Mouse (Mus musculus): ENCODE measurements at regions not wholly inside any gene's neighbourhood (a gene's known extent, or its start where the extent isn't known, plus 50 kb on each side); places are given as distances from the start of the nearest gene placed in this dataset.
A peak's percentile ranks its signal among the peaks of the same experiment; 100 is the strongest.

- Histone ChIP-seq H3K4me1 (ENCODE audit: control insufficient read depth, insufficient read depth, low read length) (no peaks in the 10 kb centered on the region; the same call in 1 of the 2 replicates), H3K4me3 (replicated peaks; ENCODE audit: control insufficient read depth, low read depth, low read length) (no peak overlapping the region), H3K27ac (ENCODE audit: control insufficient read depth, insufficient read depth, low read depth, low read length, poor library complexity) (no peak overlapping the region)
- WGBS, result 78% methylated on average over 6 of the region's 6 CpGs
- TF ChIP-seq POLR2A (IDR thresholded peaks at IDR 0.05; ENCODE audit: borderline replicate concordance, control insufficient read depth, low read depth, low read length) (no peak), CTCF (IDR thresholded peaks at IDR 0.05; ENCODE audit: control insufficient read depth, insufficient read depth, low read length) (no peak)
Measured at GRCm38 (mm10) chr6:31704191-31704590, 140.4 kb upstream of the Podxl start.

DNA sequence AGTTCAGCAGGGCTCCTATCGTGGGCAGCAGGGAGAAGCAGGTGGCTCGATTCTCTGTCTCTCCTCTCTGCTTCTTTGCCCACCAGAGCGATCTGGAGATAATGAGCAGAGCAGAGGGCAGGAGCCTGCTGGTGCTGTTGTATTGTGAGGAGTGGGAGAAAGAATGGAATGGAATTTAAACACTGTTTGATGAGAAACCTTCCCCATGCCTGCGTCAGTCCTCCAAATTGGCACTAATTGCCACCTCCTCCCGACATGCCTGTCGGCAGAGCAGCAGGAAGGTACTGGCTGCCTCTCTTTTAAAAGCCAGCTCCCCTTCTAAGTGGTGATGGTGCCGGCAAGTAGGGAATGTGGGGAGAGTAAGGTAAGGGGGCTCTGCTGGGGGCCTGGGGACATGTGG is 139.2 kb upstream of the Podxl start:
- Histone ChIP-seq H3K4me1 (ENCODE audit: control insufficient read depth, insufficient read depth, low read length) (no peaks in the 10 kb centered on the region; the same call in 1 of the 2 replicates), H3K4me3 (replicated peaks; ENCODE audit: control insufficient read depth, low read depth, low read length) (no peak overlapping the region), H3K27ac (ENCODE audit: control insufficient read depth, insufficient read depth, low read depth, low read length, poor library complexity) (no peak overlapping the region)
- TF ChIP-seq CTCF (IDR thresholded peaks at IDR 0.05; ENCODE audit: control insufficient read depth, insufficient read depth, low read length) (no peak), POLR2A (IDR thresholded peaks at IDR 0.05; ENCODE audit: borderline replicate concordance, control insufficient read depth, low read depth, low read length) (no peak)
- 44% methylated on average over 7 of the region's 7 CpGs for WGBS

DNA sequence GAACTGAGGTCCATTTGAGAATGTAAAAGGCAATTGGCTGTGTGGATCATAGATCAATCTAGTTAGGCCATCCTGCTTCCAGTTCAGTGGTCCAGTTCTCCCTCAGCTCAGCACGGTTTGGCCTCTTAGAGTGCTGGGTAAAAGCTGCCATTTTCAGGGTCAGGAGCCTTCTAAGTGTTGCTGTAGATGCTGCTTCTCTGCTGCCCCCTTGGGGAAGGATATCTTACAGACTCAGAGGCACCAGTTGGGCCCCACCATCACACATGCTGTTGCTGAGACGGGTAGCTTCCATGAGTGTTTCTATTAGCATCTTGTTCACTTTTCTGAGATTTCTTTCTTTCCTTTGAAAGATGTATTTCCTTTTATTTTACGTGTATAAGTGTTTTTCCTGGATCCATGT is 132.1 kb upstream of the Podxl start:
- Histone ChIP-seq H3K27ac (ENCODE audit: control insufficient read depth, insufficient read depth, low read depth, low read length, poor library complexity) (no peak overlapping the region), H3K4me3 (replicated peaks; ENCODE audit: control insufficient read depth, low read depth, low read length) (no peak overlapping the region), H3K4me1 (ENCODE audit: control insufficient read depth, insufficient read depth, low read length) (no peaks in the 10 kb centered on the region; the same call in 1 of the 2 replicates)
- WGBS, result 48% methylated on average over 3 of the region's 3 CpGs
- TF ChIP-seq POLR2A (IDR thresholded peaks at IDR 0.05; ENCODE audit: borderline replicate concordance, control insufficient read depth, low read depth, low read length) (no peak), CTCF (IDR thresholded peaks at IDR 0.05; ENCODE audit: control insufficient read depth, insufficient read depth, low read length) (no peak)

DNA sequence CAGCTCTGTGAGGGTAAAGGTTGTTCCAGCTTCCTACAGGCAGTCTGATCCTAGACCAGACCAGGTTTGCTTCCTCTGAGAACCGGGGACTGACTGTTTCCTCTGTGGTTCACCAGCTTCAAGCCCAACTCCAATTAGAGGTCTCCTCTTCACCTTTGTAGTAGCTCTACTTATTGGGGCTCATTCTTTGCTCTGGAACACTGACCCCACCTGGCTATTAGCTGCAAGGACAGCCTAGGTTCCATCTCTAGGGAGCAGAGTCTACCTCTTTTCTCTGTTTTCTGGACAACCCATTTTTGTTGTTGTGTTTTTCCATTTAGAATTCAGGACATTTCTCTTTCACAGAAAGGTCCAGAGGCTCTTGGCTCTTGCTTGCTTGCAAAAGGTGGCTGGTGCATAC is 129.3 kb upstream of the Podxl start:
- Histone ChIP-seq H3K4me1 (ENCODE audit: control insufficient read depth, insufficient read depth, low read length) (no peaks in the 10 kb centered on the region), H3K4me3 (replicated peaks; ENCODE audit: control insufficient read depth, low read depth, low read length) (no peak overlapping the region), H3K27ac (ENCODE audit: control insufficient read depth, insufficient read depth, low read depth, low read length, poor library complexity) (no peak overlapping the region)
- 0 out of 2 replicates have a peak, but pooled peaks have one; percentile 4 for TF ChIP-seq CTCF (IDR thresholded peaks at IDR 0.05; ENCODE audit: control insufficient read depth, insufficient read depth, low read length)
- TF ChIP-seq POLR2A (IDR thresholded peaks at IDR 0.05; ENCODE audit: borderline replicate concordance, control insufficient read depth, low read depth, low read length), result no peak
- WGBS, result 3% methylated on average over 1 of the region's 1 CpGs

DNA sequence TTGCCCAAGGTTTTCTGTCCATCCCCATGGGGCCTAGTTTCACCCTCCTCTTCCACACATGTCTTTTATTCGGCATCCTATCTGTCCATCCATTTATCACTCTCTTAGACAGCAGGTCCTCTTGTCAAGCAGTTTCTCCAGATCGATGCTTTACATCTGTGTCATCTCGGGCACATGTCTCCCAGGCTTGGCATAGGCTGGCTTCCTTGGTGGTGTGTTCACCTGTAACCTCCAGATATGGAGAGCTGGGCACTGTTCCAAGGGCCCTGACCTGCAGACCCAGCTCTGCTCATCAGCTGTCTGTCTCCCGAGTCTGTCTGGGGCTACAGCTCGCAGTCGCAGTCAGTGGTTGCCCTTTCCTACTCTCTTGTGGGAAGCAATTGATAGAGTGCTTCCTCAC is 128.2 kb upstream of the Podxl start:
- no peaks in the 10 kb centered on the region for H3K4me1 ChIP-seq (ENCODE audit: control insufficient read depth, insufficient read depth, low read length)
- TF ChIP-seq POLR2A (IDR thresholded peaks at IDR 0.05; ENCODE audit: borderline replicate concordance, control insufficient read depth, low read depth, low read length) (no peak), CTCF (IDR thresholded peaks at IDR 0.05; ENCODE audit: control insufficient read depth, insufficient read depth, low read length) (no peak)
- H3K4me3 ChIP-seq (replicated peaks; ENCODE audit: control insufficient read depth, low read depth, low read length), result no peak overlapping the region
- WGBS, result 66% methylated on average over 6 of the region's 6 CpGs
- no peak overlapping the region for H3K27ac ChIP-seq (ENCODE audit: control insufficient read depth, insufficient read depth, low read depth, low read length, poor library complexity)

GRCm38 (mm10) chr6:31680101-31680500 is 116.3 kb upstream of the Podxl start:
- Histone ChIP-seq H3K4me1 (ENCODE audit: control insufficient read depth, insufficient read depth, low read length) (no peaks in the 10 kb centered on the region; the same call in 1 of the 2 replicates), H3K4me3 (replicated peaks; ENCODE audit: control insufficient read depth, low read depth, low read length) (no peak overlapping the region), H3K27ac (ENCODE audit: control insufficient read depth, insufficient read depth, low read depth, low read length, poor library complexity) (no peak overlapping the region)
- 73% methylated on average over 2 of the region's 2 CpGs for WGBS
- no peak for TF ChIP-seq POLR2A (IDR thresholded peaks at IDR 0.05; ENCODE audit: borderline replicate concordance, control insufficient read depth, low read depth, low read length)
- no peak for TF ChIP-seq CTCF (IDR thresholded peaks at IDR 0.05; ENCODE audit: control insufficient read depth, insufficient read depth, low read length)

DNA sequence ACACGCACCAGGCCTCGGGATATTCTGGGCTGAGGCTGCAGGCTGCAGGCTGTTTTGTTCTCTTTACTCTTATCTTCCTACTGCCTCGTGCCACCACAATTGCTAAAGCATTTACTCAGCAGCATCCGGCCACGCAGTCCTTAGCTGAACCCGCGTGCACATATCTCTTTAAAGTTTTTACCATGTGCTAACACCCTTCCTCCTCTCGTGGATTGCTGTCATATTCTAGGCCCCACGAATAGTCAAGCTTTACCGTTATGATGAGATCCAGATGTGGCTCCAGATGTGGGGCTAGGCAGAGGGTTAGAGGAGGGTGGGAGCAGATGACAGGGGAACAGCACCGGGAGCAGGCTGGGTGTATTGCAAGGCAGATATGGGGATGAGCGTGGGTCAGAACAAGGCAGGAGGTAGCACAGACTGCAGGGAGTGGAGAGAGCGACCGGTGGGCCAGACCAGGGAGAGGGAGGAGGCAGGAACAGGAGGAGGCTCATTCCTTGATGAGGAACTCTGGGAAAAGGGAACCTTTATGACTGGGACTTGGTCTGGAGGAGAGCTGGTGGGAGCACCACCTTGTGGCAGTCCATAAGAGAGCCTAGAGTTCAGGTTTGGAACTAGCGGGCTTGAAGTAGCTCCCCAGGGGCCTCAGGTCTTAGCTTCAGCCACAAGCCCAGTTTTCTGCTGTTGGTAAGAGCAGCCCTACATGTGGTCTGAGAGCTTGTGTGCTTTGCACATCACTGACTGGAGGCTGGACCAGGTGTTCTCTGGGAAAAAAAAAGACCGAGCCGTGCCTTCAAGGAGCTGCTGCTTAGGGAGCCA is 102.1 kb upstream of the Podxl start:
- no peak for TF ChIP-seq POLR2A (IDR thresholded peaks at IDR 0.05; ENCODE audit: borderline replicate concordance, control insufficient read depth, low read depth, low read length)
- TF ChIP-seq CTCF (IDR thresholded peaks at IDR 0.05; ENCODE audit: control insufficient read depth, insufficient read depth, low read length), result no peak
- WGBS, result 65% methylated on average over 17 of the region's 17 CpGs
- H3K4me1 ChIP-seq (ENCODE audit: control insufficient read depth, insufficient read depth, low read length), result no peaks in the 10 kb centered on the region
- H3K4me3 ChIP-seq (replicated peaks; ENCODE audit: control insufficient read depth, low read depth, low read length), result no peak overlapping the region
- H3K27ac ChIP-seq (ENCODE audit: control insufficient read depth, insufficient read depth, low read depth, low read length, poor library complexity), result no peak overlapping the region

DNA sequence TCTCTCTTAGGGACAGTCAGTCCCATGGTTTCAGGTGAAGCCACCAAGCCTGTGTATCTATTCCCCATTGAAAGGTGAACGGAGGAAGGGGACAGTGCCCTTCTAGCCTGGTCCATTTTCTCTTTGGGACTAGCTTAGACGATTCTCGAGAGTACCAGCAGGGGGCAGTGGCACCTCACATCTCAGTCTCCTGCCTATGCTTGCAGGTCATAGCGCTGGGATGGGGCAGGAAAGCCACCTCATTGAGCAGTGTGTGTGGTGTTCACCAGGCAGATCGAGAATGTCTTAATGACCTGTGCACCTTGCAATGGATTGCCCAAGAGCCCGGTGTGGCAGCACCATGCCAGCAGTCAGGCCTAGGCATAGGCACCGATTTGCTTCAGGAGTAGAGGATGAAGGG is 100.7 kb upstream of the Podxl start:
- Histone ChIP-seq H3K27ac (ENCODE audit: control insufficient read depth, insufficient read depth, low read depth, low read length, poor library complexity) (no peak overlapping the region), H3K4me3 (replicated peaks; ENCODE audit: control insufficient read depth, low read depth, low read length) (no peak overlapping the region), H3K4me1 (ENCODE audit: control insufficient read depth, insufficient read depth, low read length) (no peaks in the 10 kb centered on the region)
- TF ChIP-seq POLR2A (IDR thresholded peaks at IDR 0.05; ENCODE audit: borderline replicate concordance, control insufficient read depth, low read depth, low read length) (no peak), CTCF (IDR thresholded peaks at IDR 0.05; ENCODE audit: control insufficient read depth, insufficient read depth, low read length) (peak; percentile 82)
- WGBS, result 23% methylated on average over 7 of the region's 7 CpGs

Measured in bone marrow, adult 2 months (tissue).